Mouse (Mus musculus): Measurements from ENCODE around the gene Ttll9.

DNA sequence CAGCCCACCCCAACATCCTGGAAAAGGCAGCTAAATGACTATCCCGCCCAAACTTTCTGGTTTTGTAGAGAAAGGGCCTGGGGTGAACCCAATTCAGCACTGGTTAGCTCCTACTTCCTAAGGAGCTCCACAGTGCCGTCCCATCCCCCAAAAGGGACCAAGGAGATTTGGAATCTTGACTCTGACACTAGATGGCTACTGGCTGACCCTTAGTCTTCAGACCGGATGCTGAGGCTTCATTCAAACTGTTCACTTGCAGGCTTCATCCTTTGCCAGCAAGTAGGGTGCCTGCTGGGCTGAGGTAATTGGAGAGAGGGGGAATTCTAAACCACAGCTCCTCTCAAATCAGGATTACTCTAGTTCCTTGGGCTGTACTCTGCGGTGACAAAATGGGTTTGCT lies 70.7 kb downstream of the Ttll9 start:
- TF ChIP-seq CTCF (IDR thresholded peaks at IDR 0.05; ENCODE audit: borderline replicate concordance, insufficient read depth, low read depth, low read length) (no peak), POLR2A (IDR thresholded peaks at IDR 0.05; ENCODE audit: borderline replicate concordance, insufficient read depth, low read length) (no peak)
